Mouse (Mus musculus) CH12.LX (cell line): ENCODE data around the gene 2610301B20Rik. TPM values are rescaled to one million over a fixed set of nuclear protein-coding genes. Genes with fewer than 3 reads are reported as not detected.

Experiments used
- DNase-seq: peaks from one replicate; pipeline ENCODE4 v3.0.0-alpha.2; 2013; ENCODE audit errors: extremely low read depth
- H3K27ac ChIP-seq: 2 replicates; pipeline ENCODE4 v1.5.1; 2012; ENCODE audit warnings: low read depth, mild to moderate bottlenecking, control low read depth, moderate library complexity; ENCODE audit not compliant: insufficient read depth
- H3K27me3 ChIP-seq: replicated peaks from 2 replicates; pipeline ENCODE3; 2012; ENCODE audit warnings: inconsistent platforms
- H3K36me3 ChIP-seq, 2 experiments: replicated peaks in 1 of 2; 2 replicates each; pipeline versions ENCODE3 to v1.6.1; 2012; ENCODE audit warnings: inconsistent platforms in 1 of 2, low read length in 1 of 2, mild to moderate bottlenecking in 1 of 2, mixed read lengths in 1 of 2, moderate library complexity in 1 of 2; ENCODE audit not compliant: control insufficient read depth in 1 of 2, insufficient read depth in 1 of 2
- H3K4me1 ChIP-seq, 2 experiments: 2 replicates each; pipeline ENCODE4 v1.6.1; 2012; ENCODE audit warnings: inconsistent platforms in 1 of 2, moderate library complexity in 1 of 2; ENCODE audit not compliant: insufficient read depth in 2 of 2, control insufficient read depth in 1 of 2
- H3K4me2 ChIP-seq: 2 replicates; pipeline ENCODE4 v1.6.1; 2012; ENCODE audit warnings: low read depth, mild to moderate bottlenecking, control low read depth; ENCODE audit not compliant: poor library complexity, insufficient read depth, severe bottlenecking
- H3K4me3 ChIP-seq, 3 experiments: fragments of 150-350 bp in 1 of 3; sonication (generic) in 1 of 3; replicated peaks in 1 of 3; 2 replicates each; pipeline versions ENCODE3 to v1.5.1; 2011 to 2012; ENCODE audit warnings: low read depth in 2 of 3, low read length in 2 of 3, mild to moderate bottlenecking in 2 of 3, moderate library complexity in 2 of 3, control low read depth in 1 of 3, improper control_type of control experiment in 1 of 3, inconsistent platforms in 1 of 3, mixed read lengths in 1 of 3; ENCODE audit not compliant: poor library complexity in 1 of 3
- H3K79me2 ChIP-seq: replicated peaks from 2 replicates; pipeline ENCODE4 v1.6.1; 2012; ENCODE audit warnings: mild to moderate bottlenecking, moderate library complexity; ENCODE audit not compliant: control insufficient read depth, poor library complexity, insufficient read depth, severe bottlenecking; ENCODE audit errors: extremely low read depth
- H3K9ac ChIP-seq: 2 replicates; pipeline ENCODE4 v1.6.1; 2012; ENCODE audit warnings: low read depth, mild to moderate bottlenecking, control low read depth, moderate library complexity; ENCODE audit not compliant: insufficient read depth
- H3K9me3 ChIP-seq: replicated peaks from 2 replicates; pipeline ENCODE3; 2012; ENCODE audit warnings: low read length, inconsistent platforms, mixed read lengths
- BHLHE40 ChIP-seq: IDR thresholded peaks from 2 replicates; pipeline ENCODE4 v1.6.1; 2011; ENCODE audit warnings: mild to moderate bottlenecking, low read depth, low read length, improper control_type of control experiment
- CHD1 ChIP-seq: IDR thresholded peaks from 2 replicates; pipeline ENCODE4 v1.6.1; 2012; ENCODE audit warnings: low read depth, low read length, improper control_type of control experiment, inconsistent platforms
- CHD2 ChIP-seq: IDR thresholded peaks from 2 replicates; pipeline ENCODE4 v1.6.1; 2011; ENCODE audit warnings: low read length, improper control_type of control experiment
- CTCF ChIP-seq, 2 experiments: IDR thresholded peaks in 1 of 2; conservative IDR thresholded peaks in 1 of 2; 2 replicates each; pipeline ENCODE4 v1.5.1; 2011 to 2012; ENCODE audit warnings: low read depth in 2 of 2, low read length in 2 of 2, improper control_type of control experiment in 1 of 2, inconsistent platforms in 1 of 2, mild to moderate bottlenecking in 1 of 2, moderate library complexity in 1 of 2
- ELF1 ChIP-seq: IDR thresholded peaks from 2 replicates; pipeline ENCODE4 v1.6.1; 2014; ENCODE audit warnings: low read depth, mild to moderate bottlenecking, inconsistent platforms, low read length, improper control_type of control experiment
- EP300 ChIP-seq: IDR thresholded peaks from 2 replicates; pipeline ENCODE4 v1.6.1; 2011; ENCODE audit warnings: low read length, improper control_type of control experiment
- ETS1 ChIP-seq: conservative IDR thresholded peaks from 2 replicates; pipeline ENCODE4 v1.6.1; 2012; ENCODE audit warnings: low read depth, mild to moderate bottlenecking, inconsistent platforms, low read length, improper control_type of control experiment, moderate library complexity
- JUND ChIP-seq: conservative IDR thresholded peaks from 2 replicates; pipeline ENCODE4 v1.6.1; 2011; ENCODE audit warnings: low read depth, low read length, improper control_type of control experiment
- MAFK ChIP-seq: IDR thresholded peaks from 2 replicates; pipeline ENCODE4 v1.6.1; 2011; ENCODE audit warnings: low read length, improper control_type of control experiment; ENCODE audit not compliant: insufficient replicate concordance
- MAX ChIP-seq: IDR thresholded peaks from 2 replicates; pipeline ENCODE4 v1.6.1; 2011; ENCODE audit warnings: low read length, improper control_type of control experiment
- MAZ ChIP-seq: IDR thresholded peaks from 2 replicates; pipeline ENCODE4 v1.6.1; 2012; ENCODE audit warnings: low read depth, mild to moderate bottlenecking, inconsistent platforms, low read length, improper control_type of control experiment, moderate library complexity
- MEF2A ChIP-seq: IDR thresholded peaks from 2 replicates; pipeline ENCODE4 v1.6.1; 2014; ENCODE audit warnings: low read depth, mild to moderate bottlenecking, inconsistent platforms, low read length, improper control_type of control experiment, borderline replicate concordance
- MXI1 ChIP-seq: IDR thresholded peaks from 2 replicates; pipeline ENCODE4 v1.6.1; 2011; ENCODE audit warnings: mild to moderate bottlenecking, low read depth, low read length, improper control_type of control experiment
- SIN3A ChIP-seq: IDR thresholded peaks from 2 replicates; pipeline ENCODE4 v1.6.1; 2012; ENCODE audit warnings: low read length, improper control_type of control experiment, inconsistent platforms
- SMC3 ChIP-seq: IDR thresholded peaks from 2 replicates; pipeline ENCODE4 v1.6.1; 2011; ENCODE audit warnings: low read depth, low read length, improper control_type of control experiment
- TBP ChIP-seq: conservative IDR thresholded peaks from 2 replicates; pipeline ENCODE4 v1.6.1; 2011; ENCODE audit warnings: low read depth, low read length, improper control_type of control experiment
- USF1 ChIP-seq: IDR thresholded peaks from 2 replicates; pipeline ENCODE4 v1.6.1; 2014; ENCODE audit warnings: low read depth, mild to moderate bottlenecking, inconsistent platforms, low read length, improper control_type of control experiment
- USF2 ChIP-seq: conservative IDR thresholded peaks from 2 replicates; pipeline ENCODE4 v1.6.1; 2011; ENCODE audit warnings: low read depth, low read length, improper control_type of control experiment
- ZMIZ1 ChIP-seq: IDR thresholded peaks from 2 replicates; pipeline ENCODE4 v1.6.1; 2012; ENCODE audit warnings: low read depth, mild to moderate bottlenecking, inconsistent platforms, low read length, improper control_type of control experiment
- ZNF384 ChIP-seq: IDR thresholded peaks from 2 replicates; pipeline ENCODE4 v1.6.1; 2012; ENCODE audit warnings: low read depth, low read length, improper control_type of control experiment, inconsistent platforms
- dilution Hi-C: fragments of 300-500 bp; cut with MboI; formaldehyde crosslinking; loops from 2 replicates; pipeline ENCODE4 v1.14.3; 2020; ENCODE audit warnings: low sequenced_read_pairs; ENCODE audit not compliant: extremely low pct_unique_long_range_greater_than_20kb, extremely low pct_ligation_motif_present
- in situ Hi-C: fragments of 300-500 bp; cut with MboI; formaldehyde crosslinking; loops from 3 replicates; pipeline ENCODE4 v1.14.3; 2019; ENCODE audit warnings: low sequenced_read_pairs, low pct_ligation_motif_present, low pct_unique_long_range_greater_than_20kb, mixed read lengths
- polyA plus RNA-seq: library from polyadenylated mRNA; unstranded; fragments of >175 nt; gene quantifications from 2 replicates; pipeline ENCODE4 v1.2.1, GENCODE M21; 2012; ENCODE audit warnings: low read depth; ENCODE audit not compliant: insufficient read length
- total RNA-seq, 2 experiments: library from RNA; depleted of rRNA; stranded (reverse); fragments of 300-350 nt in 1 of 2; fragments of >200 nt in 1 of 2; gene quantifications; 2 replicates each; pipeline ENCODE4 v1.2.3; 2012 to 2014

The 2610301B20Rik gene
- total and polyA plus RNA-seq, 3 experiments, result 7.9 to 27.4 (median 22.5) TPM

DNA sequence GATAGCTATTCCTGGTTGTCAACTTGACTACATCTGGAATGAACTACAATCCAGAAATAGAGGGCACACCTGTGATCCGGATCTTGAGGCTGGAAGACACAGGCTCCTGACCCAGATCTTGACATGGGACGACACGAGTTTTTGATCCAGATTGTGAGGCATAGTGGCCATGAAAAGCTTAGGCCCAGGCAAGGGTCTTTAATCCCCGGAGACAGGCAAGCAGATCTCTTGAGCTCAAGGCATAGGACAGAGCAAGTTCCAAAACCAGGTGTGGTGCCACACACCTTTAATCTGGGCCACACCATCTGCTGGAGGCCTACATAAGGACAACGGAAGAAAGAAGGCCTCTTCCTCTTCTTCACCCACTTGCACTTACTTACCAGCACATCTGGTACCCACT is 50.2 kb downstream of the 2610301B20Rik start:
- in situ Hi-C loops, result no loop called here
- no peak overlapping the region for H3K27ac ChIP-seq
- no peaks in the 10 kb centered on the region for H3K36me3 ChIP-seq
- no peak overlapping the region for H3K4me2 ChIP-seq
- no peak overlapping the region for H3K4me3 ChIP-seq
- H3K79me2 ChIP-seq, result no peaks in the 10 kb centered on the region
- peaks cover 13 to 55% of the 10 kb centered on the region in 2 experiments for H3K4me1 ChIP-seq
- no peak for DNase-seq
- H3K9ac ChIP-seq, result no peak overlapping the region
- dilution Hi-C loops, result no loop called here
- no peaks in the 10 kb centered on the region for H3K9me3 ChIP-seq
- no peak for TF ChIP-seq USF2
- TF ChIP-seq MAFK, result no peak
- no peak for TF ChIP-seq MXI1
- TF ChIP-seq USF1, result no peak
- TF ChIP-seq SMC3, result no peak
- no peak for TF ChIP-seq MAX
- no peak for TF ChIP-seq JUND
- TF ChIP-seq, all 38 proteins: peak for 0
- H3K27me3 ChIP-seq, result no peaks in the 10 kb centered on the region

DNA sequence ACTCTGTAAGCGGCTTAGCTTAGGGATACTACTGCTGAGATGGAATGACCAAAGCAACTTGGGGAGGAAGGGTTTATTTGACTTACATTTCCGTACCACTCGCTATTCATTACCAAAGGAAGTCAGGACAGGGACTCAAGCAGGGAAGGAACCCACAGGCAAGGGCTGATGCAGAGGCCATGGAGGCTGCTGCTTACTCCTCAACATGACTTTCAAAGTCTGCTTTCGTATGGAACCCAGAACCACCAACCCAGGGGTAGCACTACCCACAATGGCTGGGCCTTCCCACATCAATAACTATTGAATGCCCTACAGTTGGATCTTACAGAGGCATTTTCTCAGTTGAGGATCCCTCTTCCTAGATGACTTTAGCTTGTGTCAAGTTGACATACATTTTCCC is 52.1 kb downstream of the 2610301B20Rik start:
- no peaks in the 10 kb centered on the region for H3K27me3 ChIP-seq
- DNase-seq, result no peak
- H3K27ac ChIP-seq, result no peak overlapping the region
- TF ChIP-seq CHD2, result no peak
- no peak for TF ChIP-seq MXI1
- TF ChIP-seq CTCF (conservative IDR thresholded peaks at IDR 0.05 in 1 of 2, IDR thresholded peaks at IDR 0.05 in 1 of 2; ENCODE audit: low read depth in 2 of 2, low read length in 2 of 2), result no peak
- TF ChIP-seq MEF2A, result no peak
- no peak for TF ChIP-seq ETS1
- TF ChIP-seq BHLHE40, result no peak
- TF ChIP-seq ZNF384, result no peak
- no peak for TF ChIP-seq EP300
- TF ChIP-seq CHD1, result no peak
- TF ChIP-seq ZMIZ1, result no peak
- TF ChIP-seq ELF1, result no peak
- TF ChIP-seq MAX, result no peak
- no peak for TF ChIP-seq USF1
- no peak for TF ChIP-seq SIN3A
- TF ChIP-seq MAZ, result no peak
- TF ChIP-seq TBP, result no peak
- H3K79me2 ChIP-seq, result no peaks in the 10 kb centered on the region
- H3K4me2 ChIP-seq, result no peak overlapping the region
- H3K36me3 ChIP-seq, result no peaks in the 10 kb centered on the region
- H3K9ac ChIP-seq, result no peak overlapping the region
- H3K4me1 ChIP-seq, result peaks cover 13 to 47% of the 10 kb centered on the region in 2 experiments
- H3K4me3 ChIP-seq, result no peak overlapping the region
- dilution Hi-C loops, result no loop called here
- H3K9me3 ChIP-seq, result no peaks in the 10 kb centered on the region
- in situ Hi-C loops, result no loop called here
